Mouse (Mus musculus) lung, adult 2 months (tissue): Measurements from ENCODE around the gene 2200002J24Rik.
"Not testable (repeated sequence)": the region's sequence is repeated elsewhere in the genome, so short reads cannot be mapped to it uniquely, and the experiment has no call there.

Experiments
- CTCF ChIP-seq: fragments of 200-500 bp; IDR thresholded peaks from 2 replicates; pipeline ENCODE4 v1.5.1; 2011; ENCODE audit warnings: mild to moderate bottlenecking, low read length, control low read depth; ENCODE audit not compliant: insufficient read depth
- POLR2A ChIP-seq: fragments of 200-500 bp; IDR thresholded peaks from 2 replicates; pipeline ENCODE4 v1.6.1; 2011; ENCODE audit warnings: low read depth, mild to moderate bottlenecking, control low read depth, low read length, borderline replicate concordance; ENCODE audit errors: extremely low read depth

DNA sequence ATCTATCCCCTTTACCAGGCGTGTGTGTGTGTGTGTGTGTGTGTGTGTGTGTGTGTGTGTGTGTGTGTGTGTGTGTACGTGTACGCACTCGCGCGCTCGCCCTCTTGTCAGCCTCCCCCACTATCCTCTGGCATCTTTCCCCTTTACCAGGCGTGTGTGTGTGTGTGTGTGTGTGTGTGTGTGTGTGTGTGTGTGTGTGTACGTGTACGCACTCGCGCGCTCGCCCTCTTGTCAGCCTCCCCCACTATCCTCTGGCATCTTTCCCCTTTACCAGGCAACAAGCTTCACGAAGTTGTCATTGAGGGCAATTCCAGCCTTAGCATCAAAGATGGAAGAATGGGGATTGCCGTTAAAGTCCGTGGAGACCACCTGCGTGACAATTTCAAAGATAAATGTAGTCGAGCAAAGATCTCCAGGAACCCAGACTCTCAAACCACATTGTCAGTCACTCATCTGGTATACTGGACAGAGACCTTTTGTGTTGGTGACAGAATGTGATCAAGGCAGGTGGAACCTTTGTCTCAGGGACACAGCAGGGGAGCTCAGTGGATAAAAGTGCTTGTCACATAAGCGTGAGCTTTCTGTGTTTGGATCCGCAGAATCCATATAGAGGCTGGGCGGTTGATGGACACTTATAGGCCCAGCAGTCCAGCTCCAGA, 31.5 kb downstream of the 2200002J24Rik start:
- TF ChIP-seq POLR2A, CTCF: not testable (repeated sequence)
